Mouse (Mus musculus) heart, postnatal 36 days (tissue): ENCODE results near the gene Hrh2. TPM values are rescaled to one million over a fixed set of nuclear protein-coding genes. Genes with fewer than 3 reads are reported as not detected.

ENCODE experiments used
- DNase-seq, 2 experiments: peaks; one replicate each; pipeline ENCODE4 v3.0.0; 2021 to 2022
- intact Hi-C: fragments of 180-260 bp; cut with DNase I; formaldehyde crosslinking; loops from one replicate; pipeline ENCODE4 v1.15.1; 2025
- total RNA-seq, 2 experiments: library from RNA; stranded (reverse); gene quantifications; 2 replicates each; pipeline ENCODE4 v1.2.3; 2021

Hrh2 gene
- total RNA-seq, 2 experiments from 2014 or later: 0.39 to 0.43 TPM

DNA sequence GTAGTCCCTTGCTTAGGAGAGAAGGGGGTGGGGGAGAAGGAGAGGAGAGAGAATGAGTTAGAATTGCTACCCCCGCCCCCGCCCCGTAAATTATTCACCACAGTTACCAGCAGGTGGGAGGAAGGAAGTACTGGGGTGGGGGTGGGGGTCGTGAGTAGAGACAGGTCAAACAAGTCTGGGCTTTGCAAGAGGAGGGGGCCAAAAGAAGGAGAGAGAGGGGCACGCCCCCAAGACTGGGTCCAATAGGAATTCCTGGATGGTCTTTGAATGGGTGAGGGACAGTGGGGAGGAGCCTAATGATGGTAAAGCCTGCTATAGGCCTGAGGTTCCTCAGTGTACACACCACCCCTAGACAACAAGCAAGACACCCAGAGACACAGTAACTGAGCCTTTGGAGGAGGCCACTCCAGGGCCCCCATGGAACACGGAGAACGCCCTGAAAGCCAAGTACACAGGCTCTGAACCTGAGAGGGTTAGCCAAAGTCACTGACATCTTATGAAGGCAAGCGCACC lies 66.4 kb downstream of the Hrh2 start:
- DNase-seq: no peak

DNA sequence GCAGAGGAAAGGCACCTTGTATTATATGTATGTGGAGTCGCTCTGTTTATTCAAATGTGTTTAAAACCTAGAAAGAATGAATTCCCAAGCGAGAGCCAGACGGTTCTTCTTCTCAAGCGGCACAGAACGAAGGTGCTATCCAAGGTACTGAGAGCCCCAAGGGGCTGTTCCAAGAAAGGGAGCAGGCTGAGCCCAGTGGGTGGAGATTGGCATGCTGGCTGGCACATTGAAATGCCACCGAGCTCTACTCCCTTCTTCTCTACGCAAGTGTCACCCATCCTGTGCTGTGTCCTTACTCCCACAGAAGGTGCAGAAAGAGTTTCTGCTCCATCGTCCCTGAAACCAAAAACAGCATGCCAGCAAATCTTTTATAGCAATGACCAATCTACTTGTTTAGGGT lies 68.4 kb downstream of the Hrh2 start:
- intact Hi-C loops: no loop called here
- DNase-seq: no peak

More for the DNA sequence above, 66.4 kb downstream of the Hrh2 start:
- intact Hi-C loops: no loop called here

DNA sequence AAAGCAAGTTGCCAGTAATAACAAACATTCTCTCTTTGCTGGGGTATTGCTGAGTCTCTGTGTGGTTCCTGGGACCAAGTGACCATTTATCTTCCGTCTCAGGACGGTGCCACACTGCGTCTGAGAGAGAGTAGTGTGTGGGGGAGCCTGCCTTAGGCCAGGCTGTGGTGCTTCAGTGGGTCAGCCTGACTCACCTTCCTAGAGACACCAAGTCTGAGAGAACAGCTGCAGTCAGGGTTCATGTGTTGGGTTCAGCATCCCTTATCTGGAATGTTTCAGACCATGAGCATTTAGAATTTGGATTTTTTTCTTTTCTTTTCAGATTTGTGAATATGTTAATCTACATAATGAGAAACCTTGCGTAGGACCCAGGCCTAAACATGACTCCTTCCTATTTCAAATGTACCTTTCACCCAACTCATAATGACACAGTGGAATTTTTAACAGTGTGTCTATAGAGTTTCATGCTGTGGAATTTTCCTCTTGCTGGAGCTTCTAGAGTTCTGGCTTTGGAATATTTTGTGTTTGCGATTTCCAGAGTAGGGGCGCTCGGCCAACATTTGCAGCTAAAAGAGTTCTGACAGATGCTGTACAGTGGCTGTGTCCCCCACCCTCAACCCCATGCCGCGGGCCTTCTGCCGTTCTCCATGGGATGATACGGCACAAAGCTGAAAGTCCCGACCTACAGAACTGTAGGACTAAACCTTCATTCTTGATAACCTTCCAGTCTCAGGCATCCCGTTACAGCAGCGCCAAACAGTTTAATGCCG lies 71.0 kb downstream of the Hrh2 start:
- DNase-seq: no peak

DNA sequence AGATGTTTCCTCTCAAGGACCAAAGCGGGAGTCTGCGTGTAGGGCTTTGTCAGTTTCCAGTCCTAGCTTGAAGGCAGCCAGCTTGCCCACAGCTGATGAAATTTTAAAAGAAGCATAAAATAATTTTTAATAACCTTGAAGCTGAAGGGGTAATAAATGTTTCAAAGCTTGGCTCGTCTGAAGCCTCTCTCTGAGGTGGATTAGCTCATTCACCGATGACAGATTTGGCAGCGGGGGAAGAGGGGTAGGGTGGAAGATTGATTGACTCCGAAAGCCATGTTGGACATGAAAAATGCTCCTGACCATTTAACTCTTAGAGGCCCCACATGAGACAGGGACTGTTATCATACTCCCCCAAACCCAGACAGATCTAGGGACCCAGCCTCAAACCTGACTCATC lies 71.7 kb downstream of the Hrh2 start:
- intact Hi-C loops: no loop called here
- DNase-seq: no peak

More for the DNA sequence above, 71.0 kb downstream of the Hrh2 start:
- intact Hi-C loops: no loop called here

DNA sequence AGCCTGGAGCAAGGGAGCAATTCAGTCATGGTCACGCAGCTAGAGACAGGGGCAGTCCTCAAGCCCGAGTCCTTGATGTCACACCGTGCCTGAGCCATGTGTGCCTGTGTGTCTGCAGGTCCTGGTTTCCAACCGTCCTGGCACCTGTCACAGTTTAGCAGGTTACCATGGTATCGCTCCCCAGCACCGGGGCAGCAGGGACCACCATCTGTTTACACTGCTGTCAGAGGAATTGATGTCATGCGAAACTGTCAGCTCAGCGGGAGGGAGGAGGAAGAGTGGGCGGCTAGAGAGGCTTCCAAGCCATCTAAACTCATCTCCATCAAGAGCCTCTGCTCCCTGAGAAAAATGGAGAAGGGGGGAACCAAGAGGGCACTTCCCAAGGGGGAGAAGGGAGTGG lies 74.5 kb downstream of the Hrh2 start:
- intact Hi-C loops: no loop called here
- no peak for DNase-seq

DNA sequence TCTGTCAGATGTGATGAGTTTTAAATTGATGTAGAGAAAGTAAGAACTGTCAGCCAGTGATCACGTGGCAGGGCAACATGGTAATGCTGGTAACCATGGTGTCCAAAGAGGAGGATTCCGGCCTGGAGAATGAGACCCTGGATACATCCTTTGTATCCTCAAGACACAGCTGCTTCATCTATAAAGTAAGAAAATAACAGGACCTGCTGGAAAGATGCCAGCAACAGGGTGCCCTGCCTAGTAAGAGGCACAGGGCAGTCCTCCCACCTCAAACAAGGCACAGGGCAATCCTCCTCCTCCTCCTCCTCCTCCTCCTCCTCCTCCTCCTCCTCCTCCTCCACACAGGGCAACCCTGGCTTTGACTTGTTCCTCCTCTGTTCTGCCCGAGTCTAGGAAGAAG lies 77.2 kb downstream of the Hrh2 start:
- DNase-seq: no peak
- intact Hi-C loops: no loop called here

DNA sequence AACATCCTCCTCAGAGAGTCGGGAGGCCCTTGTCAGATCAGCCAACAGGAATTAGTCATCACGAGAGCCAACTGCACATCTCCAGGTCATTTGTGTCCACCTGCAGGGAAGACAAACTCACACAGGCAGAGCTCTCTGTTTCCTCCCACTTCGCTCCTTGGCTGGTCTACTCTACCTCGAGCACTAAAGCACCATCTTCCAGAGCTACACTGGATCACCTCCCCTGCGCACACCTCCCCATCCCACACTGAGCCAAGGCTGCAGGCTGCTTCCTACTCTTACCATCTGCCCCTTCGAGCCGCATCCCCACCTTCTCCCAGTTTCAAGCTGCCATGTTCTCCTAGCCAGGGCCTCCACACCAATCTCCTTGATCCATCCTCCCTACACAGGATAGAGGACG lies 77.7 kb downstream of the Hrh2 start:
- no peak for DNase-seq
- intact Hi-C loops: no loop called here

DNA sequence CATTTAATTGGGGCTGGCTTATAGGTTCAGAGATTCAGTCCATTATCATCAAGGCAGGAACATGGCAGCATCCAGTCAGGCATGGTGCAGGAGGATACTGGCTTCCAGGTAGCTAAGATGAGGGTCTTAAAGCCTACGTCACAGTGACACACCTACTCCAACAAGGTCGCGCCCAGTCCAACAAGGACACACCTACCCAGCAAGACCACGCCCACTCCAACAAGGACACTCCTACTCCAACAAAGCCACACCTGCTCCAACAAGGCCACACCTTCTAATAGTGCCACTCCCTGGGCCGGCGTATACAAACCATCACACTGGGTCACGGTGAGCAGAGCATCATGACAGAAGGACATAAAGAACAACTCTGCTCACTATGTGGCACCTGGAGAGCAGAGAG lies 80.1 kb downstream of the Hrh2 start:
- DNase-seq: no peak
- intact Hi-C loops: no loop called here

DNA sequence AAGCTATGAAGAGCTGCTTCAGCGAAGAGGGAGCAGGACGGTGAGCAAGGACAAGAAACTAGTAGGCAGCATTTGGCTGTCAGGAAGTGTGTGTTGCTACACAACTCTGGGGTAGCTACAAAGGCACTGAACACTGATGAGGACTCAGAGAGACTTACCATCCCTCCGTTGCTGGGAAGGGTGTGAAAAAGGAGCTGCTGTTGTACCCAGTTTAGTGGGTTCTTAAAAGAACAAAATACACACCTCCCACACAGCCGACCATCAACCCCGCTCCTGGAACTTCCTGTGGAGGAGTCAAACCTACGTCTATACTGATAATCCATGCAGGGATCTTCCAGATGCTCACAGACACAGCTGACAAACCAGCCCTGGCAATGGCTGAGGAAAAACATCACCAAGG lies 85.5 kb downstream of the Hrh2 start:
- intact Hi-C loops: no loop called here
- DNase-seq: no peak

DNA sequence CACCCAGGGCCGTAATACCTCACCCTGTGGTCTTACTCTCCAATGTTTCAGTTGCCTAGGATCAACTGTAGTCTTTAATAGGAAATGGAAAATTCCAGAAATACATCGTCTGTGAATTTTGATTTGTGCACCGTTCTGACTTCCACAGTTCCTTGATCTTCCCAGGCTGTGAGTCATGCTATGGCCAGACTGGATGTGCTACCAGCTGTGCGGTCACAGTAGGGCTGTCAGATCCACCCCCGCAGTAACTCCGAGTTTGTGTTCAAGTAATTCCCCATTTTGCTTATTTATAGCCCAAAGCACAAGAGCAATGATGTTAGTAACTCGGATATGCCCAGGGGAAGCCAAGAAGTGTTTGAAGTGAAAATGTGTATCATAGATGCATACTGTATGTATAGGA lies 88.4 kb downstream of the Hrh2 start:
- no peak for DNase-seq
- intact Hi-C loops: loop anchor here (5.0 kb wide), 1 partner anchor 42 kb away; no protein-coding TSS in a partner anchor

DNA sequence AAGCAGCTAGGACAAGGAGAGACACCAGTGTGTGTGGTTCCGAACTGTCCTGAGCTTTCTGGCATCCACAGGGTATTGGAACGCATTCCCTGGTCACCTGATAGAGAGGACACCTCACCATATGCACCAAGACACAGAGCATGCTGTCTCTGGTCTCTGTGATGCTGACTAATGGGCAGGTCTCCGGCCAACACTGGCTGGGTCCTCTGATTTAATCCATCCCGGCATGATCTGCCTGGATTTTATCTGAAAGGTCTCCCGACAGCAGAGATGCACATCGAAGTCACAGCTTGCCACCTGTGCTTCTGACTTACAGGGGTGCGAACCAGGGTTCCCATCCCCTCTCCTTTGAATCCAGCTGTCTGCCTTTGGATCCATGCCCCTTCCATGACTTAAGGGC lies 89.2 kb downstream of the Hrh2 start:
- intact Hi-C loops: loop anchor here (5.0 kb wide), 1 partner anchor 41 kb away; no protein-coding TSS in a partner anchor
- DNase-seq: no peak

DNA sequence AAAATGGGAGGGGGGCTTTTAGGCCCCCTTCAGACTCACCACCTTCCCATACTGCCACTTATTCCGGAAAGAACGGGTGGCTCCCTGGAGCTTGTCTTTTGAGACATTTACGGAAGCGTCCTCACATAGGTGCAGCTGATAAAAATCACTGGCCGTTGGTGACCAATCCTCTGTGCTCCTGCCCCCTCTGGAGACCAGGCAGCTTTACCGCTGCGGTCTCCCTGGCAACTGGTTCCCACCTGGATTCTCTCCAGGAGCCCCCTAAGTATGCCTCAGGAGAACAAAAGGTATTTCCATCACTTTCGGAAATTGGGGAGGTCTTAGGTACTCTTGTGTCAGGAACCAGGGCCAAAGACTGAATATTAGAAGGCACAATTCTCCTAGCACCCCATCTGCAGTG lies 89.7 kb downstream of the Hrh2 start:
- intact Hi-C loops: loop anchor here (5.0 kb wide), 1 partner anchor 41 kb away; no protein-coding TSS in a partner anchor
- no peak for DNase-seq

DNA sequence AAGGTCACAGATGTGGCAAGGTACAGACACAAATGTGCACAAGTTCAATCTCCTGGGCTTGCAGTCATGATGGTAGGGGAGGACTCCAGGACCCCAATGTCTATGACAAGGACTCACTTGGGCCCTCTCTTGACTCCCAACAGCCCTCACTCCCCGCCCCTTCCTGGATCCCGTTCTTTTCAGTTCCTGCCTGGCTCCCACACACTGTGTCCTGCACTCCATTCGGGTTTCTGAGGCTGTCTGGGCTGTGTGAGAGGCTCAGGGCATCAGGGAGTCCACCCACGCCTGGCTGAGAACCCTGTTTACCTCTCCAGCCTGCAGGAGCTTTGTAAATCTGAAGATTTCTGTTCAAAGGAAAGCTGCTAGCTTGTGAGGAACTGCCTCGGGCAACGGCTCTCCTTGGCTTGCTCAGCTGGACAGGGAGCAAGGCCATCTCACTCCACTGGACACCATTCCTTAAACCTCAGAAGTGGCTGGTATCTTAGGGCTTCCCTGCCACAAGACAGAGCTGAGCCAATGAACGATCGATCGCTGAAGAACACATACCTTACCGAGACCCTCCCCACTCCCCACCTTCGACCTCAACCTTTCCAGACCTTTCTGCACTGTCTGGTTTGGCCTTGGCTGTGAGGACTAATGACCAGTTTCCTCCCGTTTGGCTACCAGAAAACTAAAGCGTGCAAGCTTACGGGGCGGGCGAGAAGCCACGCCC lies 90.4 kb downstream of the Hrh2 start:
- intact Hi-C loops: loop anchor here (5.0 kb wide), 1 partner anchor 40 kb away; no protein-coding TSS in a partner anchor
- DNase-seq: no peak

DNA sequence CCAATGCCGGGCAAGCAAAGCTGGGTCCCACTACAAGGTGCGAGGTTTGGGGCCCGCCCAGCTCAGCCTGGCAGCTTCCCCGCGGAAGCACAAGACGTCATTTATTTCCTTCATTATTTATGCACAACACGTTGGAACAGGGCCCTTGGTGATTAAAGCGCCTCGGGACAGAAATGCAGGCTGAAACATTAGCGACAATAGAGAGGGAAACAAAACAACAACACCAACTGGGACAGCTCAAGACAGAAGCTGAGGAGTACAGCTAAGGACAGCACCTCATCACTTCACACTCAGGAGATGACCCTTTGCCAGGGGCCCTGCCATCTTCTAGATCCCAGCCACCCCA lies 90.9 kb downstream of the Hrh2 start:
- DNase-seq: peak in 1 of 2 experiments; percentile 26
- intact Hi-C loops: loop anchor here (5.0 kb wide), 1 partner anchor 39 kb away; no protein-coding TSS in a partner anchor

Other genes with a start within 250 kb of the Hrh2 start
- gene Drd1, start 136.4 kb upstream of the Hrh2 start, total RNA-seq: under 1 TPM; 0.39 to 0.84 TPM
- gene Sfxn1, start 120.3 kb upstream of the Hrh2 start, total RNA-seq: 1 to 10 TPM; 5.8 to 7.9 TPM
- 1 to 10 TPM; 2.3 to 3.3 TPM for gene Cplx2, start 179.2 kb downstream of the Hrh2 start, total RNA-seq